Comparison of ENCODE assay signal across 26 mouse cellular contexts in genomic region chr15:25611178-25611577, GRCm38 (mm10). TPM values are rescaled to one million over a fixed set of nuclear protein-coding genes. Genes with fewer than 3 reads are reported as not detected.
DNase-seq lines count a peak whose midpoint lies in the region; ATAC-seq lines count a peak whose summit lies in the region.
"Had no signal": no experiment of that assay in that cellular context is flagged by ENCODE, and none has a peak within 500 bp of the region (broad histone marks: within the 10 kb centered on the region; RNA-seq: fewer than 3 reads in every experiment).

No protein-coding gene starts in this region.

- H3K9ac ChIP-seq in liver, embryonic 13.5 days, result no peak overlapping the region
- no peak overlapping the region for H3K9ac ChIP-seq in liver, embryonic 11.5 days (ENCODE audit: low read depth, low read length)
- H3K9ac ChIP-seq in stomach, embryonic 14.5 days (replicated peaks; ENCODE audit: low read depth, low read length), result no peak overlapping the region
- H3K9ac ChIP-seq in stomach, embryonic 16.5 days (ENCODE audit: low read length), result no peak overlapping the region
- H3K9ac ChIP-seq: embryonic facial prominence, embryonic 13.5 days; forebrain, embryonic 12.5 days; forebrain, embryonic 15.5 days; heart, embryonic 12.5 days; heart, embryonic 15.5 days; hindbrain, embryonic 13.5 days had no signal

- DNase-seq in liver, embryonic 13.5 days, result no peak
- DNase-seq in liver, embryonic 11.5 days (ENCODE audit: low spot score), result no peak
- no peak for DNase-seq in lung, postnatal 4 days
- DNase-seq in kidney, postnatal 25 days, result no peak
- DNase-seq: adrenal gland, adult 2 months; adrenal gland, postnatal 14 days; cerebellum, adult 11 months; cerebellum, adult 2 months; cerebellum, adult 9-11 months; cerebellum, postnatal 25 days; gastrocnemius, postnatal 25 days; heart, adult 18-20 months; heart, postnatal 10 days; heart, postnatal 36 days had no signal

- no peaks in the 10 kb centered on the region; the same call in 1 of the 2 replicates for H3K27me3 ChIP-seq in liver, embryonic 13.5 days
- no peaks in the 10 kb centered on the region for H3K27me3 ChIP-seq in liver, embryonic 11.5 days (replicated peaks; ENCODE audit: control insufficient read depth, insufficient read depth, low read length)
- H3K27me3 ChIP-seq in stomach, embryonic 14.5 days (ENCODE audit: control insufficient read depth, insufficient read depth, low read length), result no peaks in the 10 kb centered on the region
- no peaks in the 10 kb centered on the region for H3K27me3 ChIP-seq in stomach, embryonic 16.5 days (ENCODE audit: control insufficient read depth, insufficient read depth, low read length)
- H3K27me3 ChIP-seq: embryonic facial prominence, embryonic 13.5 days; forebrain, embryonic 15.5 days had no signal

- 52% methylated on average over 6 of the region's 6 CpGs for WGBS in liver, embryonic 13.5 days (ENCODE audit: insufficient replicate concordance)
- 56% methylated on average over 6 of the region's 6 CpGs for WGBS in liver, embryonic 11.5 days
- 63% methylated on average over 6 of the region's 6 CpGs for WGBS in stomach, embryonic 14.5 days
- 50% methylated on average over 6 of the region's 6 CpGs for WGBS in stomach, embryonic 16.5 days

- H3K27ac ChIP-seq in liver, embryonic 13.5 days, result no peak overlapping the region
- no peak overlapping the region for H3K27ac ChIP-seq in liver, embryonic 11.5 days (ENCODE audit: low read depth, low read length)
- no peak overlapping the region for H3K27ac ChIP-seq in stomach, embryonic 14.5 days (ENCODE audit: low read length)
- no peak overlapping the region for H3K27ac ChIP-seq in stomach, embryonic 16.5 days (ENCODE audit: low read length)
- H3K27ac ChIP-seq: embryonic facial prominence, embryonic 10.5 days; embryonic facial prominence, embryonic 13.5 days; forebrain, embryonic 12.5 days; forebrain, embryonic 15.5 days; heart, embryonic 15.5 days; hindbrain, embryonic 10.5 days; hindbrain, embryonic 13.5 days had no signal

- H3K4me2 ChIP-seq in liver, embryonic 13.5 days, result peak overlapping the region; percentile 24; the same call in 1 of the 2 replicates
- no peak overlapping the region; the same call in 1 of the 2 replicates for H3K4me2 ChIP-seq in liver, embryonic 11.5 days
- no peak overlapping the region for H3K4me2 ChIP-seq in stomach, embryonic 14.5 days (replicated peaks; ENCODE audit: low read depth, low read length)
- H3K4me2 ChIP-seq in stomach, embryonic 16.5 days (ENCODE audit: low read depth, low read length), result no peak overlapping the region
- H3K4me2 ChIP-seq: embryonic facial prominence, embryonic 13.5 days; forebrain, embryonic 12.5 days; forebrain, embryonic 15.5 days; heart, embryonic 12.5 days; heart, embryonic 15.5 days; hindbrain, embryonic 13.5 days had no signal

- no peaks in the 10 kb centered on the region for H3K9me3 ChIP-seq in liver, embryonic 13.5 days (replicated peaks)
- H3K9me3 ChIP-seq in liver, embryonic 11.5 days (ENCODE audit: control insufficient read depth, low read length), result no peaks in the 10 kb centered on the region
- H3K9me3 ChIP-seq in stomach, embryonic 14.5 days (ENCODE audit: control insufficient read depth, low read depth, low read length), result no peaks in the 10 kb centered on the region
- no peaks in the 10 kb centered on the region for H3K9me3 ChIP-seq in stomach, embryonic 16.5 days (replicated peaks; ENCODE audit: control insufficient read depth, low read length)
- H3K9me3 ChIP-seq: embryonic facial prominence, embryonic 10.5 days; embryonic facial prominence, embryonic 13.5 days; forebrain, embryonic 12.5 days; forebrain, embryonic 15.5 days; heart, embryonic 12.5 days; heart, embryonic 15.5 days; hindbrain, embryonic 10.5 days; hindbrain, embryonic 13.5 days had no signal

- H3K4me3 ChIP-seq in liver, embryonic 13.5 days (replicated peaks), result no peak overlapping the region
- no peak overlapping the region for H3K4me3 ChIP-seq in liver, embryonic 11.5 days (ENCODE audit: low read depth, low read length)
- no peak overlapping the region for H3K4me3 ChIP-seq in stomach, embryonic 14.5 days (ENCODE audit: low read depth, low read length)
- H3K4me3 ChIP-seq in stomach, embryonic 16.5 days (replicated peaks; ENCODE audit: low read length), result no peak overlapping the region
- H3K4me3 ChIP-seq: embryonic facial prominence, embryonic 10.5 days; embryonic facial prominence, embryonic 13.5 days; erythroblast, embryonic 14.5 days; forebrain, embryonic 12.5 days; forebrain, embryonic 15.5 days; heart, embryonic 12.5 days; heart, embryonic 15.5 days; hindbrain, embryonic 10.5 days; hindbrain, embryonic 13.5 days had no signal

- ATAC-seq in liver, embryonic 13.5 days (ENCODE audit: low read depth), result no peak
- ATAC-seq in liver, embryonic 11.5 days (replicated peaks; ENCODE audit: low FRiP score), result no peak
- peak; percentile 77 for ATAC-seq in stomach, embryonic 14.5 days (ENCODE audit: insufficient number of reproducible peaks, insufficient read depth, low FRiP score, low read depth)
- ATAC-seq in stomach, embryonic 16.5 days (ENCODE audit: insufficient read depth, low FRiP score), result peak; percentile 47; the same call in 1 of the 2 replicates
- ATAC-seq: CD4-positive, CD25-positive, alpha-beta regulatory T cell, adult 4 months; forebrain, embryonic 15.5 days had no signal

- H3K4me1 ChIP-seq in liver, embryonic 13.5 days (replicated peaks), result peaks cover 43% of the 10 kb centered on the region
- H3K4me1 ChIP-seq in liver, embryonic 11.5 days (replicated peaks; ENCODE audit: control insufficient read depth, insufficient read depth, low read length), result peaks cover 27% of the 10 kb centered on the region
- H3K4me1 ChIP-seq in stomach, embryonic 14.5 days (ENCODE audit: control insufficient read depth, insufficient read depth, low read length), result peaks cover 6% of the 10 kb centered on the region; the same call in 1 of the 2 replicates
- peaks cover 11% of the 10 kb centered on the region; the same call in 1 of the 2 replicates for H3K4me1 ChIP-seq in stomach, embryonic 16.5 days (ENCODE audit: control insufficient read depth, insufficient read depth, low read length)
- H3K4me1 ChIP-seq: embryonic facial prominence, embryonic 13.5 days; forebrain, embryonic 12.5 days; forebrain, embryonic 15.5 days; hindbrain, embryonic 13.5 days had no signal

- no peaks in the 10 kb centered on the region for H3K36me3 ChIP-seq in liver, embryonic 13.5 days
- H3K36me3 ChIP-seq in liver, embryonic 11.5 days (ENCODE audit: control insufficient read depth, insufficient read depth, low read length), result no peaks in the 10 kb centered on the region
- no peaks in the 10 kb centered on the region for H3K36me3 ChIP-seq in stomach, embryonic 14.5 days (ENCODE audit: control insufficient read depth, insufficient read depth, low read length)
- no peaks in the 10 kb centered on the region for H3K36me3 ChIP-seq in stomach, embryonic 16.5 days (ENCODE audit: control insufficient read depth, insufficient read depth, low read length)
- H3K36me3 ChIP-seq: embryonic facial prominence, embryonic 10.5 days; embryonic facial prominence, embryonic 13.5 days; forebrain, embryonic 12.5 days; forebrain, embryonic 15.5 days; heart, embryonic 12.5 days; heart, embryonic 15.5 days; hindbrain, embryonic 10.5 days; hindbrain, embryonic 13.5 days had no signal

RNA-seq across cellular contexts. Expression of gene Myo10, which starts 11.1 kb away (rescaled TPM):
- polyA plus RNA-seq in liver, embryonic 13.5 days (2015; fragmentation: Nextera tagmentation; extraction: Ambion mirVana), result 3.8 and 4.1 TPM in 2 replicates
- 14.4 and 16.3 TPM in 2 replicates for polyA plus RNA-seq in liver, embryonic 11.5 days (2014; fragmentation: Nextera tagmentation; extraction: Ambion mirVana)
- 46.1 and 48.0 TPM in 2 replicates for polyA plus RNA-seq in stomach, embryonic 14.5 days (2014; fragmentation: Nextera tagmentation; extraction: Ambion mirVana)
- 26.1 and 30.4 TPM in 2 replicates for polyA plus RNA-seq in stomach, embryonic 16.5 days (2015; fragmentation: Nextera tagmentation; extraction: Ambion mirVana)

Comparison
In these comparisons a context has a peak if more than half of its experiments do, and no peak if none do; other contexts are left out.
1. ATAC-seq: peak in stomach, embryonic 14.5 days (single experiment) and stomach, embryonic 16.5 days (single experiment); none in liver, embryonic 13.5 days (single experiment) and liver, embryonic 11.5 days (single experiment).